Mouse (Mus musculus): Measurements from ENCODE around the gene Selenom.

The Selenom gene

DNA sequence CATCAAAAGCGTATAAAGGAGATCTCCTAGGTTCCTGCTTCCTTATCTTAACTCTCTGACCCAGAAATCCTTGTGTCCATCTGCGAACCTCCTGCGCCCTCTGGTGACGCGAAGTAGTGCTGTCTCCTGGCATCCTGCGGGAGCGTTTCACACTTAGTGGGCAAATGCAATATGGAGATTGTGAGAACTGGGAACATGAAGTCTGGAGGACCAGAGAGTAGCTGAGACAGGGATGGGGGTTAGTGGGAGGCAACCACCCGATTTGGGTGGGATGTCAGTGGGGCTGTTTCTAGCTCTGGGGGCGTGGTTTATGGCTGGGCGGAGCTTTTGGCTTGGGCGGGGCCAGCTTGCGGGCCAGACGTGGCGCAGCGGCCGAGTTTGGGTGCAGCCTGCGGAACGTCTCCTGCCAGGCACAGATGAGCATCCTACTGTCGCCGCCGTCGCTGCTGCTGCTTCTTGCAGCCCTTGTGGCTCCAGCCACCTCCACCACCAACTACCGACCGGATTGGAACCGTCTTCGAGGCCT is at the start of gene Selenom:
Gene Selenom, plus strand, starts transcription at position 156 of the 526 bp plus-strand sequence.
- peak; percentile 88 for DNase-seq (ENCODE audit: low read depth, low spot score)

GRCm38 (mm10) chr11:3471448-3471850 is 43.0 kb upstream of the Selenom start:
- no peak for DNase-seq (ENCODE audit: low read depth, low spot score)

DNA sequence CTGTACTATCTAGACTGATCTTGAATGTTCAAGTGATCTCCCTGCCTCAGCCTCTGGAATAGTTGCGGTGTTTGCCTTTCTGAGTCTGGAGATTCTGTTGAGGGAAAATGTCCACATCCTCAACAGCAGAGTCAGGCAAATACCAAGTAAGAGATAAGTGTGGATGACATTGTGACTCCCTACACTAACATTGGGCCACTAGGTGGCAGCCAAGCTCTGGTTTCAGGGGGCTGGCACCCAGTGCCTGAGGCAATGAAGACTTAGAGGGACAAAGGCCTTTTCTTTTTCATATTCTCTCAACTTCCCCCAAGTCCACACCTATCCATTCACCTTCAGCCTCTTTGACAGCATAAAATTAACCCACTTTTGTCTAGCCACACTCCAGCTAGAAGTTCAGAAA is 42.0 kb upstream of the Selenom start:
- peak; percentile 65 for DNase-seq (ENCODE audit: low read depth, low spot score)

GRCm38 (mm10) chr11:3474480-3475115 is 39.9 kb upstream of the Selenom start:
- no peak for DNase-seq (ENCODE audit: low read depth, low spot score)

DNA sequence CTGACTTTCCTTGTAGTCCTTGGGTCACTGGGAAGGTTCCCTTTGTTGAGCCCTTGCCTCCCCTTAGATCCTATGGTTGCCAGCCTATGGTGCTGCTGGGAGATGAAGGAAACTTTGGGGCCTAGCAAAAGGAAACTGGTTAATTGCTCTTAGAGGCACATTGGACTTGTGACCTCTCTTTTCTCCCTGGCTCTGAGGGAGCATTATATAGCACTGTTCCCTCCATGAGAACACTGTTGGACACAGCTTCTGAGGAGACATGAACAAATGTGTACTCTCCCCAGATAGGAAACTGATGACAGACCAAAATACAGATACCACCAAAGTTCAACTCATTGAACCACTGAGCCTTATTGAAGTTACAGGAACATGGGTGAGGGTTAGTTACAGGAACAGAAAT is 39.0 kb upstream of the Selenom start:
- no peak for DNase-seq (ENCODE audit: low read depth, low spot score)

- DNase-seq (ENCODE audit: low read depth, low spot score): no peak
Measured at GRCm38 (mm10) chr11:3483980-3484642, 30.4 kb upstream of the Selenom start.

DNA sequence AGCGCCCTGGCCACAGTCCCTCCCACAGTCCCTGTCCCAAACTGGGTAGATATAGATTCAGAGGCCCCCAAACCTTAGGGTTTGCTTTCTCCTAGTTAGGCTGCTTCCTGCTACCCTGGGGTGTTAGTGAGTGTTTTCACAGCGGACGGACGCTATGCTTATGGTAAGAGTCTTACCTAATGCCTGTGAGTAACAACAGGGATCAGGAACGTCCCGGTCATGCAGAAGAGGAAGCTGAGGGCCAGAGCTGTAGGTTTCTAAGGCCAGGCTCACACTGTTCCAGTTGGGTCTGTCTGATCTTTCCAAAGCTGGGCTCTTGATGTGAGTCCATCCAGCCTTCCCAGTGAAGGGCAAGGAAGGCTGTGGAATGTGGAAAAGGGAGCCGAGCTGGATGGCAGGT is 28.1 kb upstream of the Selenom start:
- DNase-seq (ENCODE audit: low read depth, low spot score): no peak

DNA sequence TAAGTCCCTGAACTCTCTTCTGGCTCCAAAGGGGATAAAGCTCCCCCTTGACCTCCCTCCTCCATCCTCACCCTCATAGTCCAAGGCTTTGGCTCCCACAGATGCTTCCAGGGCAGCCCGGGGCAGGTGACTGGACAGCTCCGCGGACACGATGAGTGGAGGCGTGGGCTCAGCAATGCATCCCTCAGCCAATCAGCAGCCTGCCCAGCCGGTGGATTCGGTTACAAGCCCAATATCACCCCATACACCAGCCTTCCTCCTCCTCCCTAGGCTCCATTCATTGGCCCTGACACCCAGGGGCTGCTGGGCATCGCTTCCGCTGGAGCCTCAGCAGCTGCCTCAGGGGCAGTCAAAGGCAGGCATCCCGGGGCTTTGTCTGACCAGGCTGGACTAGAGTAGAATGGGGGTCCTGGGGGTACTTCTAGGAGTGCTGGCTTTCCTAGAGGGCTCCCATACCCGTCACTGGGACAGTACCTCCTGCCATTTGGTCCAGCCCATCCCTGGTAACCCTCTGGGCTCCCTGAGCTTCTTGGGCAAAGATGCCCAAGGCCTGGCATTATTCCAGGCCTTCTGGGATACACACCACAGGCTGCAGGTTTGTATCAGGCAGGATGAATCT is 26.4 kb upstream of the Selenom start, which contains the start of gene Pla2g3:
Gene Pla2g3, plus strand, starts transcription at position 333 of the 619 bp plus-strand sequence.
- no peak for DNase-seq (ENCODE audit: low read depth, low spot score)

DNA sequence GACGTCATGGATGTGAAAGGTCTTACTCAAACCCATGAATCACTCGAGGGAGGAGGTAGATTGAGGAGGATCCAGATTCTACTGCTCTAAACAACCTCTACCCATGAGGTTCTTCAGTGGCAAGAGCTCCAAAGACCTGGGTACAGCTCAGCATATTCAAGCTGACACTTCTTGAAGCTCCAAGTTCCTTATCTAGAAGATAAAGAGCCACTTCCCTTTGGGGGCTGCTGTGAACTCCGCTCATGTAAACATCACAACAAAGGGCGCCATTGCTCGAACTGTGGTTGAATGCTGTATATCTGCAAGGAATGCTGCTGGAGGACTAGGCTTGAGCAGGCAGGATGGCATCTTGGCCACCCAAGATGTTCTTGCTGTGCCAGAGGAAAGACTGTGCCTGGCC is 25.4 kb upstream of the Selenom start:
- DNase-seq (ENCODE audit: low read depth, low spot score): no peak

DNA sequence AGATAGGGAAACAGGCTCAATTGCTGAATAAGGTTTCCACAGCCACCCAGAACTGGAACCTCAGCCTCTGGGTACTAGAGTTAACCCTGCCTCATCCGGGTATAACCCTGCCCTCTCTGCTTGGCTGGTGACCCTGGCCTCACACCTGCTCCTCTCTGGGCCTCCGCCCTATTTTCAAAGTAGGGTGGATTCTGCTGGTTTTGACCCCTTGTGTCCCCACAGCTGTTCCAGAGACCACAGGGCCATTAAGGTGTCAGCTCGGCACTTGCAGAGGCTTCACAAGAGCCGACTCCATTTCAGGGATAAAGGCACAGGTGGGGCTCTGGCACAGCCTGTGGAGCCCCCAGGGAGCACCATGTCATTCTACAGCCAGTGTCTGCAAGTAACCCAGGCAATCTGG is 21.7 kb upstream of the Selenom start:
- DNase-seq (ENCODE audit: low read depth, low spot score): no peak

DNA sequence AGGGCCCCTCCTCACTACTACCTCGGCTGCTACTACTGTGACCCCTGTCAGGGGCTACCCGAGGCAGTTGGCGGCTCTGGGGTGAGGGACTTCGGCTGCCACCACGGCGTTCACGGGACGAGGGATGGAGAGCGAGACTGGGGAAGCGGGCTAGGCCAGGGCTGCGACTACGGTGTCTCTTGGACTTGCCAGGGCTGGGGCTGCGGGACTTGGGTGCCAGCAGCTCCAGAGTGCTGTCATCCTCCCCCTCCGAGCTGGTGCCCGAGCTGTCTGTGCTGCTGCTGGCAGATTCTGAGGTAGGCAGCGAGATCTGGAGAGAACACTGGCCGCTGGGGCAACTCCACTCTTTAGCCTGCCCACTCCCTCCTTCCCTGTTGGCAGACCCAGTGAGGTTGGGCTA is 19.6 kb upstream of the Selenom start:
- no peak for DNase-seq (ENCODE audit: low read depth, low spot score)

DNA sequence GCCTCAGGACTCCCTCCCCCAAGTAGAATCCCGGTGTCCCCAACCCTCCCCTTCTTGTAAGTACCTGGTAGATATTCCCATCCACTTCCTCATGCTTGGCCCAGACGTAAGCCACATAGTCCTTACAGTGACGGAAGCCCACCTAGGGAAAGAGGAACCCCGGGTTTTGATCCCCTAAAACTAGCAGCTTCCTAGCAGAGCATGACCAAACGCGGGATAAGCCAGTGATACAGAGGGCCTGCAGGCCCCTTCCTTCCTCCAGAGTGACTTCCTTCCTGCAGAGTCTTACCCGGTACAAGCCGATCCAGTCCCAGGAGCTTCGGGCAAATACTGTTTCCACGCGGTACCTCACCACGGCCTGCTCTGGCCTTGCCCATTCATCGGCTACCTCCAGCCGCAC is 19.0 kb upstream of the Selenom start:
- DNase-seq (ENCODE audit: low read depth, low spot score): no peak

DNA sequence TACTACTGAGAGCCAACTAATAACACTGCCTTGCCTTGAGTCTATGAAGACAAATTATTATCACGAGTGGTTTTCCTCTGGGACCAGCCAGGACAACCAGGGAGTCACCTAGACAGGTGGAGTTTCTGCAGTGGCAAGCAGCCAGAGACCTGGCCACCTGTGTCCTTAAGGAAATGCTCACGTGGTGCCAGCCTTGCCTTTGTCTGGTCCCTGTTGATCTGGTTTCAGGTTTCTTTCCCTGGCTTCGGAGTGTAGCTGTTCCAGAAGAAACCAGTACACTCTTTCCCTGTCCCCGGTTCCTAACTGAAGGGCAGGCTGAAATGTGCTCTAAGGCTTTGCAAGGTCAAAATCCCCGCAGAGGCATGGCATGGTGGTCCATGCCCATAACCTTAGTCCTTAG is 17.7 kb upstream of the Selenom start:
- DNase-seq (ENCODE audit: low read depth, low spot score): no peak

DNA sequence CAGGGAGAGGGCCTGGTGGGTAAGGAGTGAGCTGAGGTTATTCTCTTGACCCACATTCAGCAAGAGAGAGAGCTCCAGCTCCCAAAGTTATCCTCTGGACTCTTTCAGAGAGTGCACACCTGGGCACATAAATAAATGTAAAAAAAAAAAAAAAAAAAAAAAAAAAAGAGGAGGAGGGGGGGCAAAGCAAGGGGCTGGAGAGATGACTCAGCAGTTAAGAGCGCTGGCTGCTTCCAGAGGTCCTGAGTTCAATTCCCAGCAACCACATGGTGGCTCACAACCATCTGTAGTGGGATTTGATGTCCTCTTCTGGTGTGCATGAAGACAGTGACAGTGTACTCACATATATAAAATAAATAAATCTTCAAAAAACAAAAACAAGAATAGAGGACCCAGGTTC is 17.2 kb upstream of the Selenom start:
- DNase-seq (ENCODE audit: low read depth, low spot score): no peak

DNA sequence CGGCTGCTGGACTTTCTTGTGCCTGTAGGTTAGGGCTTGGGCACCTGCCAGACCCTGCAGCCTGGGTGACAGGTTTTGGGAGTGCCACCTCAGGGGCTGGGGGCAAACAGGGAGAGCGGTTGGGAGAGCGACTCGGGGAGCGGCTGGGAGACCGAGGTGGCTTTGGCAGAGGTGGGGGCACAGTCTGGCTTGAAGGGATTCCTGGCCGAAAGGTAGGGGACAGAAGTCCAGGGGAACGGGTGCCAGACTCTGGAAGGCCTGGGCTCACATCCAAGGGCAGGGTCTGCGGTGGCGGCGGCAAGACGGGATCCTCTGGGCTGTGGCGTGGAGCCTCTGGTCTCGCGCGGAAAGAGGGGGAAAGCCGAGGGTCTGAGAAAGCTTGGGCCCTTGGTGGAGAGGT is 12.4 kb upstream of the Selenom start:
- no peak for DNase-seq (ENCODE audit: low read depth, low spot score)

- no peak for DNase-seq (ENCODE audit: low read depth, low spot score)
Measured at GRCm38 (mm10) chr11:3502459-3503072, 11.9 kb upstream of the Selenom start.

DNA sequence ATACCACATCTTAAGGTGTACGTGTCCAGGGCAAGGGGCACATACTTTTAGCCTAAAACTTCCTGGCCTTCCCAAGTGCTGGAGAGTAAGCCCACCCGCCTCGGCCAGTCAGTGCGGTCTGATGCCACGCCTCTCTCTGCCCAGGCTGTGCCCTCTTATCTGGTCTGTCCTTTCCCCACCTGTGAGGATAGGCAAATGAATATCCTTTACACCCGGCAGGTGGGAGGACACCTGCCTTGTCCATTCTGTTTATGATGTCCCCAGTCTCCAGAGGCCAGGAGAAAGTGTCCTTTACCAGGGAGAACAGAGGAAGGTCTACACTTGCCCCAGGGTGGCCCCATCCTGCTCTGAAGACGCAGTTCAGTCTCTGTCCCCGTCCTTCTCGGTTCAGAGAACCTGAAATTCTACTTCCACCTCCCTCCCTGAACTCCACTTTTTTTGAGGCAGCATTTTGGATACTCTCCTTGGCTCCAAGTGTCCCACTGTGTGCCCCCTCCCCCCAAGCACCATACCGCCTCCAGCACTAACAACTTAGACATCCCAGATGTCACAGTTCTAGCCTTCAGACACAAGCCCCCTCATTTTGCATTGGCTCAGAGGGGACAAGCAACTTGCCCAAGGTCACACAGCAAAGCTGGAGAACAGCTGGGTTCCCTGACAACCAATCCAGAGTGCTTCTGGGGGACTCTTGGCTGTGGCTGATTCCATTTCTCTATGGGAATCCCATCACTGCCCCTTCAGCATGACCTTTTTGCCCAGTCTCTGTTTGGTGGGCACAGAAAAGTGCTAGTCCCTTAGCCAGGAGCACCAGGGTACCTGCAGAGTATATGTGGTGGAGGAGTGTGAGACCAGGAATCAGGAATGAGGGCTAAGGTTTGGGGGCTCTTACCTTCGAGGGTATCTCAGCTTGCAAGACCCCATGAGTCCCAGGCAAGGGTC is 10.5 kb upstream of the Selenom start:
- no peak for DNase-seq (ENCODE audit: low read depth, low spot score)

GRCm38 (mm10) chr11:3508226-3508625 is 6.3 kb upstream of the Selenom start:
- DNase-seq (ENCODE audit: low read depth, low spot score): no peak

DNA sequence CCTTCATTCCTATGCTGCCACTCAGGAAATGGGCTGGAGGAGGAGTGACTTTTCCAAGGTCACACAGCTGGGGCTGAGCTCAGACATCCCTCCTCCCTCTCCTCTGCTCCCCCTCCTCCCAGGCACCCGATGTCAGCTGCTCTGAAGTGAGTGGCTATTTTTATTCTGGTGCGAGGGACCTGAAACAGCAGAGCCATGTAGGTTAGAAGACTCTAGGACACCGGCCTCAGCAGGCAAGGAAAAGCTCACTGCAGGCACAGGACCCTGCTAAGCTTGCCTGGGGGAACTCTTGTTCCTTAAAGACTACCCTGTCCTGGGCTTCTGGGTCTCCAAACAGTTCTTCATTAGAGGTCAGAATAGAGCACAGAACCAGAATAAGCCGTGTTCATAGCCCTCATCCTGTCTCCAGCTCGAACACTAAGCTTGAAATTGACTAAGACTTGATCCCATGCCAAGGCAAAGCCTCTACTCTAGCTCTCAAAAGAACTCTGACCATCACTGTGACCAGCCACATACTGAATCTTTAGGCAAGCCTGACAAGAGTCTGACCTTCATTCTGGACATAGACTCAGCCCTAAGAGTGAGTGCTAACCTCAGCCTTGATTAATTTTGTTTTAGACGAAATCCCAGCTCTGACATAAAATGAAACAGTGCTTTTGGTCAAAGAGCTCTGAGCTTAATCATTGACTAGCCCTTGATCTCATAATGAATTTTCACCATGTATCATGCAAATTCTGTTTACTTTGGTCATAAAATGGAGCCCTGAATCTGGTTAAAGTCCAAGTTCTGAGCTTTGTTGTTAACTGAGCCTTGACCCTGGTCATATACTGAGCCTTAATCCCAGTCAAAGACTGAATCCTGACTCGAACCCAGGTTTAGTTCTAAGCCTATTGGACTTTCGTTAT is 5.1 kb upstream of the Selenom start:
- no peak for DNase-seq (ENCODE audit: low read depth, low spot score)

DNA sequence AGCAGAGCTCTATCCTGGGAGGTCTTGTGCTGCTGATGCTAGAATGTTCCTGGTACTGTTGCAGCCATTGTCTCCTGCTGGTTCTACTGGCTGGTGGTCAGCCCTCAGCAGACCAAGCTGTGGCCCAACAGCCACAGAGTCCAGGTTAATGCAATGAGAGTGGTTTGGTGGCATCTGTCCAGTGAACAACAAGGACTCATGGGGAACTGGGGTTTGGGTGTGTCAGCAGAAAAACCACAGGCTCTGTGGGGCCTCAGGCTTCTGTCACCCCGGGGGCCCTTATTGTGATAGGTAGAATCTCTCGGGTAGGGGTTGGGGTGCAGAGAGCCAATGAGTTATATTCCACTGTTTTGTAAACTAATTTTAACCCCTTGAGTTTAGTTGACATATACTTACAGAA is 4.2 kb upstream of the Selenom start:
- DNase-seq (ENCODE audit: low read depth, low spot score): no peak

Measured in skeletal muscle tissue, adult 2 months (tissue).